Mouse (Mus musculus) gastrocnemius, adult 2 months (tissue): Measurements from ENCODE around the gene Marc2. TPM values are rescaled to one million over a fixed set of nuclear protein-coding genes. Genes with fewer than 3 reads are reported as not detected.
A peak's percentile ranks its signal among the peaks of the same experiment; 100 is the strongest.

Experiments used
- DNase-seq: peaks from one replicate; pipeline ENCODE4 v3.0.0; 2022
- H3K27ac ChIP-seq: fragments of 200-600 bp; 2 replicates; pipeline ENCODE4 v1.8.1; 2022; ENCODE audit warnings: mild to moderate bottlenecking
- H3K4me3 ChIP-seq: fragments of 200-600 bp; 2 replicates; pipeline ENCODE4 v1.8.1; 2022; ENCODE audit warnings: mild to moderate bottlenecking, moderate library complexity
- CTCF ChIP-seq: fragments of 200-600 bp; IDR thresholded peaks from 2 replicates; pipeline ENCODE4 v1.8.1; 2022; ENCODE audit warnings: antibody characterized with exemption, mild to moderate bottlenecking, moderate library complexity
- intact Hi-C: fragments of 180-260 bp; cut with DNase I; formaldehyde crosslinking; loops from one replicate; pipeline ENCODE4 v1.15.1; 2025
- total RNA-seq, 2 experiments: library from RNA; stranded (reverse); gene quantifications; 2 replicates each; pipeline ENCODE4 v1.2.3; 2021

Marc2 gene
- total RNA-seq, 2 experiments from 2014 or later = 126 to 170 TPM

DNA sequence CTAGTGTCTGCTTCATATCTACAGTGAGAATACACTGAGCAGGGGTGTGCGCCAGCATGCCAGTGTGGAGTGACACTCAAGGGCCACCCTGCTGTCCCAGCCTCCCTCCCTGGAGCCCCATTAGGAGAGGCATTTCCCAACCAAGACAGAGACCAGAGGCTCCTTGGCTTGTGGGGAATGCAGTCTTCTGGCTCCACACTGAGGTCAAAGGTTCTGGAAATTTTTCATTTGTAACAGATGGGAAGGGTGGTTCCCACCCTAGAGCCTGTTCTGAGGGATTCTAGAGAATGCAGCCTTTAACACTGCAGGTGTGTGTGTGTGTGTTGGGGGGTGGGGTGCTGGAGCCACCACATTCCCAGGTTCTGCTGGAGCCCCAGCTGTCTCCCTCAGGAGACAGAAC, 25.3 kb upstream of the Marc2 start:
- no peak for TF ChIP-seq CTCF
- intact Hi-C loops = no loop called here
- Histone ChIP-seq H3K4me3 (no peak overlapping the region), H3K27ac (peak overlapping the region; percentile 70)
- peak; percentile 33 for DNase-seq

DNA sequence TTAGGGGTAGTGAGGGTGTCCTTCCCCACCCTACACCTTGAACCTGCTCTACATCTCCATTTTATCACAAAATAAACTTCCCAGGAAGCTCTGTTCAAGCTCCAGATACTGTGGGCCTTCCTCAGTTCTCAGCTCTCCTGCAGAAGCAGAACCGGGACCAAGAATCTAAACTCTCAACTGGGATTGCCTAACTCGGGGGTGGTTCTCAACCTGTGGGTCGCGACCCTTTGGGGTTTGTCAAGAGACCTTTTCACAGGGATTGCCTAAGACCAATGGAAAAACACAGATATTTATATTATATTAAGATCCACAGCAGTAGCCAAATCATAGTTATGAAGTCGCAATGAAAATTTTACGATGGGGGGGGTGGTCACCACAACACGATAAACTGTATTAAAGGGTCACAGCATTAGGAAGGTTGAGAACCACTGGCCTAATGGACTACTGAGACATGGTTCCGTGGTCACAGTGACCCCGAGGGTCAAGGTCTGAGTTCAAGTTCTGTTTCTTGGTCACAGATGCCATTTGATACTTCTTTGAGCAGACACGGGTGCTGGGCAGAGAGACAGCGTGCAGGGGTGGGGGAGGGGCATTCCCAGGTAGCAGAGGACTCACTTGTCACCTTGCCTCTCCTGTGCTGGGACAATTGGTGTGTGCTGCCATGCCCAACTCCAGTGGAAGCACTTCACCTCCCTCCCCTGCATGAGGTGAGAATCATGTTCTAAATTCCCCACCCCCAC, 24.6 kb upstream of the Marc2 start:
- no peak for TF ChIP-seq CTCF
- intact Hi-C loops = no loop called here
- Histone ChIP-seq H3K27ac (peak overlapping the region; percentile 70), H3K4me3 (no peak overlapping the region)
- no peak for DNase-seq

DNA sequence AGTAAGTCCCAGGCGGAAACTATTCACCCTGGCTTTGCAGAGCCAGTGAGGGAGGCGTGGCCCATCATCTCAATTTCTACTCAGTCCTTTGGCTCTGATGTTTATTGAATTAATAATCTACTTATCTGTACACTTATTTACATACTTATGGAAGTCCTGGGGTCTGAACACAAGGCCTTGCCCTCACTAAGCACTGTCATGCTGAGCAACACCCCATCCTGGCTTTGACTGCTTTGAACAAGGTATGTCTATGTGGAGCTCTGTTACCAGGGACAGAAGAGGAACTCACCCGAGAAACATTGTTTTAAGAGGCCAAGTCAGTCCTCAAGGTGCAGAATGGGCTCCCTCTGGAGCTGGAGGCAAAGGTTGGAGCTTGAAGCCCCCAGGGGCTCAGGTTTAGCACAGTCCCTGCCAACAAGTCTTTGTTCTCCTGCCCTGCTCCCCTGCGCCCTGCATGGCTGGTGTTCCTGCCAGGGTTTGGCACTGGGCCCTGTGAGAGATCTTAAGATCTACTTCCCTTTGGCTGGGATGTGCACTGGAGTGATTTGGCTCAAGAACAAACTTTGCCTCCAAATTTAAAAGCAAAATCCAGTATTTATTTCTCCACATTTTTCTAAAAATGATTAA, 23.8 kb upstream of the Marc2 start:
- peak overlapping the region; percentile 69 for H3K27ac ChIP-seq
- intact Hi-C loops = no loop called here

GRCm38 (mm10) chr1:184867640-184868120, 21.4 kb upstream of the Marc2 start:
- intact Hi-C loops = no loop called here
- Histone ChIP-seq H3K4me3 (no peak overlapping the region), H3K27ac (no peak overlapping the region; the same call in 1 of the 2 replicates)
- TF ChIP-seq CTCF = no peak
- DNase-seq = no peak

More for the DNA sequence above, 23.8 kb upstream of the Marc2 start:
- peak; percentile 53 for DNase-seq
- TF ChIP-seq CTCF = no peak
- no peak overlapping the region for H3K4me3 ChIP-seq

DNA sequence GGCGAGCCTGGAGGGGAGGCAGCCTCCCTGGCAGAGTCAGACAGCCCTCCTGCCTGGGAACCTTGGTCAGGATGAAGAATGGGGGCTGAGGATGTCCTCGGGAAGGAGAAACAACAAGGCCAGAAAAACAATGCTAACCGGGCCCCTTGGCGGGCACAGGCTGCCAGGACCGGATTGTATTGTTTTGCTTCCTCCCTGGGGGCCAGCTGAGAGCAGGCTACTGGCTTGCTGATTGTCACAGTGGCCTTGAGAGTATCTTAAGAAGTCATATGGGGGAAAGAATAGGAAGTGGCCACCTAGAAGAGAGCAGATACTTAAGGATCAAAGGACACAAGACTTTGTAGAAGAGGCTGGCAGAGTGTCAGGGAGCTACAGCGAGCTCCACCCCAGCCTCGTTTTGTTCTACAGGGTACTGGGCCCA, 18.1 kb upstream of the Marc2 start:
- TF ChIP-seq CTCF = no peak
- H3K4me3 ChIP-seq = no peak overlapping the region
- H3K27ac ChIP-seq = peak overlapping the region; percentile 83
- intact Hi-C loops = no loop called here
- DNase-seq = peak; percentile 44

DNA sequence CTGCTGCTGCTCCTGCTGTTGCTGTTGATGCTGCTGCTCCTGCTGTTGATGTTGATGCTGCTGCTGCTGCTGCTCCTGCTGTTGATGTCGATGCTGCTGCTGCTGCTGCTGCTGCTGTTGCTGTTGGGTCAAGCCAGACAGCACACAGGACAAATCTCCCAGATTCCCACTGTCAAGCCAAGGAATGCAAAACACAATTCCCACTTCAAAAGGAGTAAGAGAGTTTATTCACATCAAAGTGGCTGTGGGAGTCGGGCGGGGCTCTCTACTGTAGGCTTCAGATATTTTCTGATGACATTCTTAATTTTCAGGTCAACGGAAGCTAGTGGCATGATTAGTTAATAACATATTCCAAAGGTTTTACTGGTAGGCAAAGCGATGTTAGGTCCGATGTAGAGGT, 16.4 kb upstream of the Marc2 start:
- intact Hi-C loops = no loop called here
- peak overlapping the region; percentile 83 for H3K27ac ChIP-seq
- H3K4me3 ChIP-seq = no peak overlapping the region
- no peak for DNase-seq
- TF ChIP-seq CTCF = no peak

DNA sequence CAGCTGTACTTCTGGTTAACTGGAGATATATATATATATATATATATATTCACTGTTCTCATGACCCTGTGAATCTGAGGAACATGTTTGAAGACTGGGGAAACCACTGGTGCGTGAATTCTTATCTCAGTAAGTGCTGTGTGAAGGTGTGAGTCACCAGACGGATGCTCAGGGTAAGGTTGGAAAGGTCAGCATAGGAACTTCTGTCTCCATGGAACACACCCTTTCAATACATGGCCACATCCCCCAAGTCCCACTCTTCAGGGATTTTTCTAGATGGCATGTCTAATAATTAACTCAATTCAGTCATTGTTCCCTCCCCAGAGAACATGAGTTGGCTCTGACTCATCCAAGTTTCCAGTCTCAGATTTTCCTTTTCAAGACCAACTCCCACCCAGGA, 15.3 kb upstream of the Marc2 start:
- no peak for TF ChIP-seq CTCF
- Histone ChIP-seq H3K27ac (no peak overlapping the region), H3K4me3 (no peak overlapping the region)
- no peak for DNase-seq
- intact Hi-C loops = no loop called here

DNA sequence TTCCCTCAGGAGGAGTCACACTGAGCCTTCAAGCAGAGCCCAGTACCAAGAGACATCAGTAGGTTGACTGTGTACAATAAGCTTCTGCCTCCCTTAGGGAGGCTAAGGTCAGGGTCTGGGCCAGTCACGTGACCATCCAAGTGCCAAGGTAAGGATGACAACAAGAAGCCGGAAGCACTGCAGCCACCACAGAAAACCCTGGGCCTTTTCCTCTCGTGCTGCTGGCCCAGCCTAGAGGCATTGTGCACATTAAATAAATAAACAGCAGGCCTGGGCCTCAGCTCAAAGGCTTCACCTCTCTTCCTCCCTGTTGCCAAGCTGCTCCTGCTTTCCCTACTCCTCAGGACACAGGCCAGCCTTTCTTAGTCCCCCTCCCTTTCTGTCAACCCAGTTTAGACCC, 14.0 kb upstream of the Marc2 start:
- peak overlapping the region; percentile 62 for H3K27ac ChIP-seq

DNA sequence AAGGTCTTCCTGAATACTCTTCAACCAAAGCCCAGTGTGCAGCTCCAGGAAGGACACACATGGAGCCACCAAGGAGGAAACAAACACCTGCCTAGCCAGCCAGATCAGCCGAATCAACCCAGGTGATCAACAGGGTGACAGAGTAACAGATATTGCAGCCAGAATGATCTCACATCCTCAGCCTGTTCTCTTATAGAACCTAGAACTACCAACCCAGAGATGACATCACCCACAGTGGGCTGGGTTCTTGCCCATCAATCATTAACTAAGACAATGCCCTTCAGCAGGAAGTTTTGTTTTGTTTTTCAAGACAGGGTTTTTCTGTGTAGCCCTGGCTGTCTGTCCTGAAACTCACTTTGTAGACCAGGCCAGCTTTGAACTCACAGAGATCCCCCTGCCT, 12.0 kb upstream of the Marc2 start:
- H3K27ac ChIP-seq = no peak overlapping the region
- H3K4me3 ChIP-seq = no peak overlapping the region
- no peak for TF ChIP-seq CTCF
- DNase-seq = no peak
- intact Hi-C loops = no loop called here

More for the DNA sequence above, 14.0 kb upstream of the Marc2 start:
- intact Hi-C loops = no loop called here
- DNase-seq = no peak
- TF ChIP-seq CTCF = no peak
- H3K4me3 ChIP-seq = no peak overlapping the region

DNA sequence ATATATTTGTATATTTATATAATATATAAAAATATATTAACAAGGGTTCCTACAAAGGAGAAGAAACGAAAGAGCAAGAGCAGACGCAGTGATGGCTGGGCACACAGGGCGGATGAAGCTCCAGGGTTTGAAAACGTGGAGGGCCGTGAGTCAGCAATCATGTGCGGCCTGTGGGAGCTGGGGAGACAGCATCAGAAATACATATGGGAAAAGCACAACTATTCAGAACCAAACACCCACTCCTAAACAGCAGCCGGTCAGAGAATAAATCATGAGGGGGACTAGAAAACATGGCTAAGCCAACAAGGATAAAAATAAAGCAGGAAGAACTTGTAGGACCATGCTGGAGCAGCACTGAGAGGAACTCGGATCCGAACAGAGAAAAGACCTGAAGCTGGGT, 11.0 kb upstream of the Marc2 start:
- no peak overlapping the region for H3K27ac ChIP-seq
- intact Hi-C loops = no loop called here
- no peak for DNase-seq
- H3K4me3 ChIP-seq = no peak overlapping the region
- TF ChIP-seq CTCF = no peak

DNA sequence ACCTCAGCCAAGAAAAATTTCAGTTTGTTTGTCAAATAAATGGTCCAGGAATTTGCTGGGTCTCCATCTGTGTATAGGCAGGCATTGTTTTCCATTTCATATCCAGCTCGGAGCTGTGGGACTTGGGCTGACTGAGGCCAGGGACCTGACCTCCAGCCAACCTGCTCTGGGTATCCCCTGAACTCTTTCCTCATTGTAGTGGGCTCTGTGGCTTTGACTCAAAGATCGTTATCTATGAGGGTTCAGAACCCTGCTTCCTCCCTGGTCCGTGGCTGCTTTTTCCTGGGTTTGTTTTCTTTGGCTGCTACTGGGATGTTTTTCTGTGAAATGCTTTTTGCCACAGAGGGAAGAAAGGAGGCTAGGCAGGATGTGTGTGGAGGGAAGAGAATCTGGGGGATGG, 7.7 kb upstream of the Marc2 start:
- TF ChIP-seq CTCF = no peak
- peak overlapping the region; percentile 82 for H3K27ac ChIP-seq
- DNase-seq = no peak

DNA sequence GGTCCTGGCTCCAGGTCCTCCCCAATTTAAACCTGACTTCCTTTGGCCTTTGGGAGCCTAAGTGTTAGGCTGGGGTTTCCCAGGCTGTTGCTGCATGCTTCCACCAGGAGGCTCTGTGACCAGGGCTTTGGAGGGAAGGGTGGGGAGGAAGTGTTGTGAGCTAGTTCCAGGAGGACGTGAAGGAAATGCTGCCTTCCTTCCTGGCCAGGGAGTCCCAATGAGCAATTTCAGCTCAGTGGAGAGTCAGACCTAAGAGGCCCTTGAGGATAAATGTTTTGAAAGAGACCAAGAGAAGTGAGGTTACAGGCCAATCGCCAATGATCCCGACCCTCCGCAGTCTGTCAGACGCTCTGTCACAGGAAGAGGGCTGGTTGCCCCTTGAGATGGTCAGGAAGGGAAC, 7.1 kb upstream of the Marc2 start:
- Histone ChIP-seq H3K4me3 (peak overlapping the region; percentile 64), H3K27ac (peak overlapping the region; percentile 82)
- intact Hi-C loops = loop anchor here (2.0 kb wide), 3 partner anchors 29 to 341 kb away; partner anchors contain the start of gene C130074G19Rik
- peak; percentile 85 for DNase-seq
- TF ChIP-seq CTCF = peak; percentile 92; the same call in 1 of the 2 replicates

More for the DNA sequence above, 7.7 kb upstream of the Marc2 start:
- intact Hi-C loops = loop anchor here (2.0 kb wide), 3 partner anchors 29 to 341 kb away; partner anchors contain the start of gene C130074G19Rik
- H3K4me3 ChIP-seq = peak overlapping the region; percentile 64
